Mouse (Mus musculus): ENCODE results near the gene Sh3glb2. TPM values are rescaled to one million over a fixed set of nuclear protein-coding genes. Genes with fewer than 3 reads are reported as not detected.

The Sh3glb2 gene
- polyA plus RNA-seq, 1 experiment from 2014 or later, result 106 TPM

- no peaks in the 10 kb centered on the region for H3K27me3 ChIP-seq (replicated peaks; ENCODE audit: control insufficient read depth, insufficient read depth, low read length)
- H3K27ac ChIP-seq (ENCODE audit: low read depth, low read length), result no peak overlapping the region
- 90% methylated on average over 9 of the region's 9 CpGs for WGBS
- no peak overlapping the region for H3K4me2 ChIP-seq (ENCODE audit: low read length)
- no peak for DNase-seq (ENCODE audit: low spot score)
- H3K4me1 ChIP-seq (ENCODE audit: control insufficient read depth, insufficient read depth, low read length), result no peaks in the 10 kb centered on the region
- peaks cover 32% of the 10 kb centered on the region for H3K36me3 ChIP-seq (ENCODE audit: control insufficient read depth, insufficient read depth, low read length)
- ATAC-seq, result no peak
- no peak overlapping the region for H3K4me3 ChIP-seq (ENCODE audit: low read depth, low read length)
- no peak overlapping the region for H3K9ac ChIP-seq (ENCODE audit: low read length)
- H3K9me3 ChIP-seq (replicated peaks; ENCODE audit: control insufficient read depth, low read length), result no peaks in the 10 kb centered on the region
These were observed 27.8 kb upstream of the Sh3glb2 start for GRCm38 (mm10) chr2:30386913-30387312.

- H3K4me1 ChIP-seq (ENCODE audit: control insufficient read depth, insufficient read depth, low read length), result no peaks in the 10 kb centered on the region
- H3K9ac ChIP-seq (ENCODE audit: low read length), result no peak overlapping the region
- no peak overlapping the region for H3K4me2 ChIP-seq (ENCODE audit: low read length)
- H3K9me3 ChIP-seq (replicated peaks; ENCODE audit: control insufficient read depth, low read length), result no peaks in the 10 kb centered on the region
- H3K27ac ChIP-seq (ENCODE audit: low read depth, low read length), result no peak overlapping the region
- H3K27me3 ChIP-seq (replicated peaks; ENCODE audit: control insufficient read depth, insufficient read depth, low read length), result no peaks in the 10 kb centered on the region
- ATAC-seq (no peak), DNase-seq (ENCODE audit: low spot score) (no peak)
- no peak overlapping the region for H3K4me3 ChIP-seq (ENCODE audit: low read depth, low read length)
- 86% methylated on average over 4 of the region's 4 CpGs for WGBS
- H3K36me3 ChIP-seq (ENCODE audit: control insufficient read depth, insufficient read depth, low read length), result peaks cover 43% of the 10 kb centered on the region
These were observed 26.5 kb upstream of the Sh3glb2 start for GRCm38 (mm10) chr2:30385591-30385990.

GRCm38 (mm10) chr2:30384814-30385213 is 25.7 kb upstream of the Sh3glb2 start:
- no peak for ATAC-seq
- H3K9me3 ChIP-seq (replicated peaks; ENCODE audit: control insufficient read depth, low read length), result no peaks in the 10 kb centered on the region
- no peaks in the 10 kb centered on the region for H3K27me3 ChIP-seq (replicated peaks; ENCODE audit: control insufficient read depth, insufficient read depth, low read length)
- no peaks in the 10 kb centered on the region for H3K4me1 ChIP-seq (ENCODE audit: control insufficient read depth, insufficient read depth, low read length)
- no peak overlapping the region for H3K4me3 ChIP-seq (ENCODE audit: low read depth, low read length)
- no peak for DNase-seq (ENCODE audit: low spot score)
- 85% methylated on average over 5 of the region's 5 CpGs for WGBS
- no peak overlapping the region for H3K27ac ChIP-seq (ENCODE audit: low read depth, low read length)
- peaks cover 50% of the 10 kb centered on the region for H3K36me3 ChIP-seq (ENCODE audit: control insufficient read depth, insufficient read depth, low read length)
- no peak overlapping the region for H3K4me2 ChIP-seq (ENCODE audit: low read length)
- H3K9ac ChIP-seq (ENCODE audit: low read length), result no peak overlapping the region

DNA sequence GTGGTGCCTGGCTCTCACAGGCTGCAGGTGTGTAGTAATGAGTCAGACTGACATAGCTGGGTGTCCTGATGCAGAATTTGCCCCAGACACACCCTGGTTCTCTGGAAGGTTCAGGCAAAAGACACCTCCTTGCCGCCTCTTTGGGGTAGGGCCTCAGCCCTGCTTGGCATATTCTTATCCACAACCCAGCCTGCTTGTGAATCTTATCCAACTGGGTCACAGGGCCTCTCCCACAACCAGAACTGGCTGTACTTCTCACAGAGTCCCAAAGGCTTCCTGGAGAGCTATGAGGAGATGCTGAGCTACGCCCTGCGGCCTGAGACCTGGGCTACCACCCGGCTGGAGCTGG is 22.2 kb upstream of the Sh3glb2 start:
- Histone ChIP-seq H3K4me1 (ENCODE audit: control insufficient read depth, insufficient read depth, low read length) (no peaks in the 10 kb centered on the region), H3K36me3 (ENCODE audit: control insufficient read depth, insufficient read depth, low read length) (peaks cover 82% of the 10 kb centered on the region)
- 94% methylated on average over 4 of the region's 4 CpGs for WGBS

DNA sequence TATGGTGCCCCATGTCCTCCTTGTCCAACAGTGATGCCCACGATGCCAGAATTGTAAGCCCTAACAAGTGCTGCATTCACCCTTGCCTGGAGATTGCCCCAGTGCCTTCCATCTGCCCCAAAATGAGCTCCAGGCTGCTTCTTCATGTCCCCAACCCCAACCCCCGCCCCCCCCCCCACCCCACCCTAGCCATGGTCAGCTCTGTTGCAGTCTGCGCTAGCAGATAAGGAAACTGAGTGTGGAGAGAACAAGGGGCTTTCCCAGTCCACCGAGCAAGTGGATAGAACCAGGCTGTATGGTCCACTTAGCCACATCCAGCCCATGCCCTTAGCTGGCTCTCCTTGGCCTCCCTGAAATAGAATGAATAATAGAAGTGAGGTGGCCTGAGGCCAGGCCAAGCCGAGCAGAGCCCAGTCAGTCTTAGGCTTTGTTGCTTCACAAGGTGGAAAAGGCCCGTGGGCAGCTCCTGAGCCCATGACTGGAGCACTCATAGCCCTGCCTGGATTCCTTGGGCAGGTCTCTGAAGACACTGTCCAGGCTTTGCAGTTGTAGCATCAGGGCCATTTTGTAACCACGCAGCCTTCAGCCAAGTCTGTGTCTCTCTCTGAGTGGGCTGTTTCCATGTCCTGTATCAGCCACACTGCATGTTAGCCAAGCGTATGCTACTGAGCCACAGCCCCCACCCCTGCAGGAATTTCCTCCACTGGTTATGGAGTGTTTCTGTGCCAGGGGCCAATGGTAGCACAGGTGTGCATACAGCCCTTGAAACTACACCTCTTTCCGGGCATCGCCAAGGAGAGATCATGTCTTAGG is 21.6 kb upstream of the Sh3glb2 start:
- H3K27me3 ChIP-seq (replicated peaks; ENCODE audit: control insufficient read depth, insufficient read depth, low read length), result no peaks in the 10 kb centered on the region
- DNase-seq (ENCODE audit: low spot score), result no peak
- H3K4me2 ChIP-seq (ENCODE audit: low read length), result no peak overlapping the region
- H3K4me1 ChIP-seq (ENCODE audit: control insufficient read depth, insufficient read depth, low read length), result no peaks in the 10 kb centered on the region
- no peaks in the 10 kb centered on the region for H3K9me3 ChIP-seq (replicated peaks; ENCODE audit: control insufficient read depth, low read length)
- no peak for ATAC-seq
- H3K4me3 ChIP-seq (ENCODE audit: low read depth, low read length), result no peak overlapping the region
- H3K36me3 ChIP-seq (ENCODE audit: control insufficient read depth, insufficient read depth, low read length), result peaks cover 87% of the 10 kb centered on the region
- no peak overlapping the region for H3K9ac ChIP-seq (ENCODE audit: low read length)
- 89% methylated on average over 10 of the region's 10 CpGs for WGBS
- H3K27ac ChIP-seq (ENCODE audit: low read depth, low read length), result no peak overlapping the region

More for the DNA sequence above, 22.2 kb upstream of the Sh3glb2 start:
- no peaks in the 10 kb centered on the region for H3K27me3 ChIP-seq (replicated peaks; ENCODE audit: control insufficient read depth, insufficient read depth, low read length)
- H3K9me3 ChIP-seq (replicated peaks; ENCODE audit: control insufficient read depth, low read length), result no peaks in the 10 kb centered on the region
- H3K4me2 ChIP-seq (ENCODE audit: low read length), result no peak overlapping the region
- H3K27ac ChIP-seq (ENCODE audit: low read depth, low read length), result no peak overlapping the region
- H3K9ac ChIP-seq (ENCODE audit: low read length), result no peak overlapping the region
- H3K4me3 ChIP-seq (ENCODE audit: low read depth, low read length), result no peak overlapping the region
- ATAC-seq, result no peak
- DNase-seq (ENCODE audit: low spot score), result no peak

GRCm38 (mm10) chr2:30379307-30379706 is 20.2 kb upstream of the Sh3glb2 start:
- 96% methylated on average over 7 of the region's 7 CpGs for WGBS
- Histone ChIP-seq H3K27me3 (replicated peaks; ENCODE audit: control insufficient read depth, insufficient read depth, low read length) (no peaks in the 10 kb centered on the region), H3K9me3 (replicated peaks; ENCODE audit: control insufficient read depth, low read length) (no peaks in the 10 kb centered on the region), H3K27ac (ENCODE audit: low read depth, low read length) (no peak overlapping the region), H3K9ac (ENCODE audit: low read length) (no peak overlapping the region), H3K36me3 (ENCODE audit: control insufficient read depth, insufficient read depth, low read length) (peaks cover 92% of the 10 kb centered on the region), H3K4me1 (ENCODE audit: control insufficient read depth, insufficient read depth, low read length) (no peaks in the 10 kb centered on the region), H3K4me3 (ENCODE audit: low read depth, low read length) (no peak overlapping the region), H3K4me2 (ENCODE audit: low read length) (no peak overlapping the region)
- DNase-seq (ENCODE audit: low spot score) (no peak), ATAC-seq (no peak)

- no peak for DNase-seq (ENCODE audit: low spot score)
- Histone ChIP-seq H3K27me3 (replicated peaks; ENCODE audit: control insufficient read depth, insufficient read depth, low read length) (no peaks in the 10 kb centered on the region), H3K4me2 (ENCODE audit: low read length) (no peak overlapping the region), H3K9ac (ENCODE audit: low read length) (no peak overlapping the region), H3K27ac (ENCODE audit: low read depth, low read length) (no peak overlapping the region), H3K9me3 (replicated peaks; ENCODE audit: control insufficient read depth, low read length) (no peaks in the 10 kb centered on the region), H3K4me1 (ENCODE audit: control insufficient read depth, insufficient read depth, low read length) (no peaks in the 10 kb centered on the region), H3K4me3 (ENCODE audit: low read depth, low read length) (no peak overlapping the region), H3K36me3 (ENCODE audit: control insufficient read depth, insufficient read depth, low read length) (peaks cover 90% of the 10 kb centered on the region)
- no peak for ATAC-seq
- 80% methylated on average over 5 of the region's 5 CpGs for WGBS
These were observed 18.6 kb upstream of the Sh3glb2 start for GRCm38 (mm10) chr2:30377721-30378120.

GRCm38 (mm10) chr2:30375893-30376292 is 16.8 kb upstream of the Sh3glb2 start:
- H3K36me3 ChIP-seq (ENCODE audit: control insufficient read depth, insufficient read depth, low read length), result peaks cover 90% of the 10 kb centered on the region
- H3K9ac ChIP-seq (ENCODE audit: low read length), result no peak overlapping the region
- no peak overlapping the region for H3K4me3 ChIP-seq (ENCODE audit: low read depth, low read length)
- no peak for ATAC-seq
- H3K27ac ChIP-seq (ENCODE audit: low read depth, low read length), result no peak overlapping the region
- H3K4me1 ChIP-seq (ENCODE audit: control insufficient read depth, insufficient read depth, low read length), result no peaks in the 10 kb centered on the region
- DNase-seq (ENCODE audit: low spot score), result no peak
- no peaks in the 10 kb centered on the region for H3K27me3 ChIP-seq (replicated peaks; ENCODE audit: control insufficient read depth, insufficient read depth, low read length)
- no peaks in the 10 kb centered on the region for H3K9me3 ChIP-seq (replicated peaks; ENCODE audit: control insufficient read depth, low read length)
- 95% methylated on average over 10 of the region's 10 CpGs for WGBS
- no peak overlapping the region for H3K4me2 ChIP-seq (ENCODE audit: low read length)

GRCm38 (mm10) chr2:30372726-30373125 is 13.6 kb upstream of the Sh3glb2 start:
- H3K9me3 ChIP-seq (replicated peaks; ENCODE audit: control insufficient read depth, low read length), result no peaks in the 10 kb centered on the region
- H3K27ac ChIP-seq (ENCODE audit: low read depth, low read length), result no peak overlapping the region
- no peak for DNase-seq (ENCODE audit: low spot score)
- peaks cover 92% of the 10 kb centered on the region for H3K36me3 ChIP-seq (ENCODE audit: control insufficient read depth, insufficient read depth, low read length)
- H3K9ac ChIP-seq (ENCODE audit: low read length), result no peak overlapping the region
- 97% methylated on average over 5 of the region's 5 CpGs for WGBS
- ATAC-seq, result no peak
- H3K4me1 ChIP-seq (ENCODE audit: control insufficient read depth, insufficient read depth, low read length), result no peaks in the 10 kb centered on the region
- H3K27me3 ChIP-seq (replicated peaks; ENCODE audit: control insufficient read depth, insufficient read depth, low read length), result no peaks in the 10 kb centered on the region
- H3K4me3 ChIP-seq (ENCODE audit: low read depth, low read length), result no peak overlapping the region
- H3K4me2 ChIP-seq (ENCODE audit: low read length), result no peak overlapping the region
